Comparison of ENCODE assay signal across 14 mouse cellular contexts in genomic region chr5:148609506-148609880, GRCm38 (mm10). TPM values are rescaled to one million over a fixed set of nuclear protein-coding genes. Genes with fewer than 3 reads are reported as not detected.
DNase-seq lines count a peak whose midpoint lies in the region; ATAC-seq and TF ChIP-seq lines count a peak whose summit lies in the region.
"Had no signal": no experiment of that assay in that cellular context is flagged by ENCODE, and none has a peak within 500 bp of the region (broad histone marks: within the 10 kb centered on the region; RNA-seq: fewer than 3 reads in every experiment).

No protein-coding gene starts in this region.

- ATAC-seq in hindbrain, embryonic 16.5 days = peak; percentile 48; the same call in 1 of the 2 replicates
- no peak for ATAC-seq in monocyte, adult 5-6 weeks (replicated peaks; ENCODE audit: insufficient number of reproducible peaks, low FRiP score, low TSS enrichment, poor library complexity, severe bottlenecking)
- ATAC-seq: lung, postnatal 0 days had no signal

- H3K9ac ChIP-seq in hindbrain, embryonic 16.5 days (ENCODE audit: low read depth, low read length) = no peak overlapping the region
- H3K9ac ChIP-seq: limb, embryonic 15.5 days; midbrain, embryonic 12.5 days had no signal

- no peak for TF ChIP-seq POLR2A in brain, embryonic 14.5 days (IDR thresholded peaks at IDR 0.05; ENCODE audit: borderline replicate concordance, extremely low read depth, insufficient read depth, insufficient read length, poor library complexity, severe bottlenecking)

- no peak overlapping the region for H3K4me3 ChIP-seq in heart, embryonic 10.5 days
- no peak overlapping the region for H3K4me3 ChIP-seq in hindbrain, embryonic 16.5 days (ENCODE audit: low read length)
- H3K4me3 ChIP-seq: limb, embryonic 15.5 days; midbrain, embryonic 12.5 days had no signal

- peaks cover 14% of the 10 kb centered on the region for H3K4me1 ChIP-seq in heart, embryonic 10.5 days
- H3K4me1 ChIP-seq in hindbrain, embryonic 16.5 days (ENCODE audit: control insufficient read depth, insufficient read depth, low read depth, low read length) = peaks cover 8% of the 10 kb centered on the region

- H3K9me3 ChIP-seq in heart, embryonic 10.5 days = no peaks in the 10 kb centered on the region
- H3K9me3 ChIP-seq in hindbrain, embryonic 16.5 days (ENCODE audit: control insufficient read depth, low read length) = no peaks in the 10 kb centered on the region
- H3K9me3 ChIP-seq: limb, embryonic 15.5 days; midbrain, embryonic 12.5 days had no signal

- no peaks in the 10 kb centered on the region for H3K36me3 ChIP-seq in heart, embryonic 10.5 days
- no peaks in the 10 kb centered on the region for H3K36me3 ChIP-seq in hindbrain, embryonic 16.5 days (ENCODE audit: control insufficient read depth, insufficient read depth, low read length)
- H3K36me3 ChIP-seq: limb, embryonic 15.5 days; midbrain, embryonic 12.5 days had no signal

- peak; percentile 4 for DNase-seq in cerebellum, adult 9-10 months
- DNase-seq in cerebellum, adult 11 months = no peak
- DNase-seq in heart, adult 8-10 months (ENCODE audit: low spot score) = peak; percentile 44
- DNase-seq in heart, embryonic 10.5 days (ENCODE audit: low spot score) = no peak
- peak; percentile 53 for DNase-seq in brain, embryonic 14.5 days (ENCODE audit: low read depth)
- DNase-seq in kidney, postnatal 10 days = no peak
- DNase-seq: adrenal gland, postnatal 36 days; right cerebral cortex, postnatal 14 days; thymus, postnatal 14 days had no signal

- no peak overlapping the region for H3K4me2 ChIP-seq in hindbrain, embryonic 16.5 days (ENCODE audit: low read length)
- H3K4me2 ChIP-seq: limb, embryonic 15.5 days; midbrain, embryonic 12.5 days had no signal

- no peaks in the 10 kb centered on the region for H3K27me3 ChIP-seq in heart, embryonic 10.5 days (ENCODE audit: insufficient read depth, poor library complexity, severe bottlenecking)
- no peaks in the 10 kb centered on the region for H3K27me3 ChIP-seq in hindbrain, embryonic 16.5 days (replicated peaks; ENCODE audit: control insufficient read depth, insufficient read depth, low read length)
- H3K27me3 ChIP-seq: limb, embryonic 15.5 days; midbrain, embryonic 12.5 days had no signal

- H3K27ac ChIP-seq in heart, embryonic 10.5 days = no peak overlapping the region
- no peak overlapping the region for H3K27ac ChIP-seq in hindbrain, embryonic 16.5 days (ENCODE audit: low read depth, low read length)
- H3K27ac ChIP-seq: midbrain, embryonic 12.5 days had no signal

- WGBS in heart, embryonic 10.5 days = 67% methylated on average over 9 of the region's 9 CpGs
- 64% methylated on average over 9 of the region's 9 CpGs for WGBS in hindbrain, embryonic 16.5 days

- TF ChIP-seq CTCF in brain, embryonic 14.5 days (IDR thresholded peaks at IDR 0.05; ENCODE audit: borderline replicate concordance, extremely low read depth, insufficient read depth, insufficient read length) = no peak

RNA-seq across cellular contexts. Expression of gene Ubl3, which starts 56.9 kb away (rescaled TPM):
- 10 to 100 TPM; 86.1 to 99.8 (median 92.6) TPM for total RNA-seq in heart, adult 8-10 months (2022)
- 55.0 and 59.9 TPM in 2 replicates for polyA plus RNA-seq in heart, embryonic 10.5 days (2016; fragmentation: Nextera tagmentation; extraction: Ambion mirVana)
- polyA plus RNA-seq in brain, embryonic 14.5 days (2012; rRNA removed) = 37.2 and 44.5 TPM in 2 replicates
- polyA plus RNA-seq in hindbrain, embryonic 16.5 days (2015; fragmentation: Nextera tagmentation; extraction: Ambion mirVana) = 70.7 and 90.1 TPM in 2 replicates
- 179 to 332 TPM (median 268 TPM) in 3 replicates for total RNA-seq in monocyte, adult 5-6 weeks (2017)

Comparison
In these comparisons a context has a peak if more than half of its experiments do, and no peak if none do; other contexts are left out.
1. DNase-seq: peak in cerebellum, adult 9-10 months (single experiment), heart, adult 8-10 months (single experiment) and brain, embryonic 14.5 days (single experiment); none in cerebellum, adult 11 months (single experiment), heart, embryonic 10.5 days (single experiment) and kidney, postnatal 10 days (single experiment).